Mouse (Mus musculus) hindbrain, embryonic 16.5 days (tissue): ENCODE measurements around the gene Speg. TPM values are rescaled to one million over a fixed set of nuclear protein-coding genes. Genes with fewer than 3 reads are reported as not detected.

Source experiments
- polyA plus RNA-seq: library from polyadenylated mRNA; unstranded; fragments of >200 nt; fragmentation: Nextera tagmentation; extraction: Ambion mirVana; gene quantifications from 2 replicates; pipeline ENCODE4 v1.2.1, GENCODE M21; 2015

Gene Speg
- polyA plus RNA-seq, 1 experiment from 2014 or later, result 20.3 TPM

Other genes with a start within 250 kb of the Speg start
- gene Slc23a3, start 241.4 kb upstream of the Speg start, polyA plus RNA-seq, result not detected in 2 replicates
- gene Cnppd1, start 232.6 kb upstream of the Speg start, polyA plus RNA-seq, result 42.3 and 51.7 TPM in 2 replicates
- gene Retreg2, start 232.5 kb upstream of the Speg start, polyA plus RNA-seq, result 139 and 144 TPM in 2 replicates
- 39.9 and 43.4 TPM in 2 replicates for gene Zfand2b, start 206.7 kb upstream of the Speg start, polyA plus RNA-seq
- 53.9 and 57.6 TPM in 2 replicates for gene Abcb6, start 194.9 kb upstream of the Speg start, polyA plus RNA-seq
- 26.9 and 27.8 TPM in 2 replicates for gene Ankzf1, start 183.1 kb upstream of the Speg start, polyA plus RNA-seq
- 62.1 and 70.5 TPM in 2 replicates for gene Atg9a, start 183.1 kb upstream of the Speg start, polyA plus RNA-seq
- 20.1 and 21.1 TPM in 2 replicates for gene Glb1l, start 164.5 kb upstream of the Speg start, polyA plus RNA-seq
- 144 and 145 TPM in 2 replicates for gene Stk16, start 164.5 kb upstream of the Speg start, polyA plus RNA-seq
- gene Tuba4a, start 155.4 kb upstream of the Speg start, polyA plus RNA-seq, result 45.5 and 74.1 TPM in 2 replicates
- gene A630095N17Rik, start 143.2 kb upstream of the Speg start, polyA plus RNA-seq, result 0.26 TPM in 1 of 2 replicates, not detected in the other
- 86.3 and 98.0 TPM in 2 replicates for gene Dnajb2, start 138.9 kb upstream of the Speg start, polyA plus RNA-seq
- gene Ptprn, start 110.8 kb upstream of the Speg start, polyA plus RNA-seq, result 36.9 and 40.6 TPM in 2 replicates
- 251 and 327 TPM in 2 replicates for gene Resp18, start 96.9 kb upstream of the Speg start, polyA plus RNA-seq
- gene Dnpep, start 57.3 kb upstream of the Speg start, polyA plus RNA-seq, result 149 and 150 TPM in 2 replicates
- gene Des, start 15.0 kb upstream of the Speg start, polyA plus RNA-seq, result 1.7 and 10.9 TPM in 2 replicates
- gene Gmppa, start 60.6 kb downstream of the Speg start, polyA plus RNA-seq, result 77.8 and 78.4 TPM in 2 replicates
- 20.3 and 21.6 TPM in 2 replicates for gene Asic4, start 75.1 kb downstream of the Speg start, polyA plus RNA-seq
- 42.1 and 46.4 TPM in 2 replicates for gene Chpf, start 104.0 kb downstream of the Speg start, polyA plus RNA-seq
- gene Tmem198, start 104.2 kb downstream of the Speg start, polyA plus RNA-seq, result 50.5 and 52.5 TPM in 2 replicates
- gene Obsl1, start 131.2 kb downstream of the Speg start, polyA plus RNA-seq, result 25.4 and 26.1 TPM in 2 replicates
- 17.9 and 18.7 TPM in 2 replicates for gene Inha, start 131.8 kb downstream of the Speg start, polyA plus RNA-seq
- 20.4 and 23.9 TPM in 2 replicates for gene Stk11ip, start 146.2 kb downstream of the Speg start, polyA plus RNA-seq
- gene Slc4a3, start 171.0 kb downstream of the Speg start, polyA plus RNA-seq, result 84.9 and 85.4 TPM in 2 replicates